Mouse (Mus musculus) lung, postnatal 0 days (tissue): ENCODE data around the gene Tmem132c.

ENCODE experiments used
- CTCF ChIP-seq: IDR thresholded peaks from 2 replicates; pipeline ENCODE4 v1.5.1; 2016; ENCODE audit warnings: antibody characterized with exemption, mild to moderate bottlenecking
- EP300 ChIP-seq: IDR thresholded peaks from 2 replicates; pipeline ENCODE4 v1.6.1; 2016; ENCODE audit warnings: antibody characterized with exemption, mild to moderate bottlenecking, control low read depth

DNA sequence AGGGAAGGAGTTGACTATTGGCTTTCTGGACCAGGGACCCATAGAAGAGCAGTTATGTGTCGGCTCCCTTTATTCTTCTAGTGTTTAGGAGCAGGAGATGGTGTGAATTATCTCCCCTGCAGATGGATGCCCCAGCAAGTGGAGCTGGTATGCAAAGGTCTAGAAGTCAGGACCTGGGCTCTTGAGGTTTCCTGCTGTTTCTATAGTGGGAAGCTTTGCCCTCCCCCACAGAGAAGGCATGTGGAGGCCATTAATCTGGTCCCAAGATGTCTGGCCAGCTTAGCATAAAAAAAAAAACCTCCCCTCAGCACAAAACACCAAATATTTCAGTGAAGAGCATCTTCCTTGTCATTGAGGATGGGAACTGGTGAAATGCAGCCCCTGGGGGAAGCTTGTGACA lies 57.4 kb downstream of the Tmem132c start:
- TF ChIP-seq CTCF (no peak), EP300 (no peak)
